Mouse (Mus musculus): ENCODE data around the gene B4galt5. TPM values are rescaled to one million over a fixed set of nuclear protein-coding genes. Genes with fewer than 3 reads are reported as not detected.

The B4galt5 gene
- polyA plus RNA-seq, 1 experiment from 2014 or later, result 9.1 TPM

- WGBS, result 43% methylated on average over 26 of the region's 26 CpGs
- no peaks in the 10 kb centered on the region for H3K9me3 ChIP-seq (replicated peaks)
- no peak overlapping the region for H3K4me3 ChIP-seq
- ATAC-seq, result peak; percentile 86
- no peaks in the 10 kb centered on the region for H3K4me1 ChIP-seq
- no peaks in the 10 kb centered on the region for H3K36me3 ChIP-seq (ENCODE audit: poor library complexity, severe bottlenecking)
- H3K4me2 ChIP-seq, result no peak overlapping the region
- no peaks in the 10 kb centered on the region; the same call in 1 of the 2 replicates for H3K27me3 ChIP-seq
- no peak overlapping the region for H3K9ac ChIP-seq
- H3K27ac ChIP-seq, result no peak overlapping the region
These were observed 68.6 kb downstream of the B4galt5 start for GRCm38 (mm10) chr2:167280090-167280985.

GRCm38 (mm10) chr2:167278751-167279526 is 70.0 kb downstream of the B4galt5 start:
- H3K9ac ChIP-seq, result no peak overlapping the region
- H3K27me3 ChIP-seq, result no peaks in the 10 kb centered on the region; the same call in 1 of the 2 replicates
- no peak overlapping the region for H3K4me3 ChIP-seq
- 63% methylated on average over 17 of the region's 17 CpGs for WGBS
- H3K27ac ChIP-seq, result no peak overlapping the region
- no peaks in the 10 kb centered on the region for H3K9me3 ChIP-seq (replicated peaks)
- ATAC-seq, result peak; percentile 45; the same call in 1 of the 2 replicates
- H3K36me3 ChIP-seq (ENCODE audit: poor library complexity, severe bottlenecking), result no peaks in the 10 kb centered on the region
- H3K4me1 ChIP-seq, result no peaks in the 10 kb centered on the region
- no peak overlapping the region for H3K4me2 ChIP-seq

GRCm38 (mm10) chr2:167278011-167278410 is 71.0 kb downstream of the B4galt5 start:
- no peak for ATAC-seq

GRCm38 (mm10) chr2:167277026-167277425 is 72.0 kb downstream of the B4galt5 start:
- H3K36me3 ChIP-seq (ENCODE audit: poor library complexity, severe bottlenecking), result no peaks in the 10 kb centered on the region
- H3K4me2 ChIP-seq, result no peak overlapping the region
- no peaks in the 10 kb centered on the region; the same call in 1 of the 2 replicates for H3K27me3 ChIP-seq
- no peak overlapping the region for H3K27ac ChIP-seq
- no peak for ATAC-seq
- no peak overlapping the region for H3K4me3 ChIP-seq
- H3K4me1 ChIP-seq, result no peaks in the 10 kb centered on the region
- H3K9ac ChIP-seq, result no peak overlapping the region
- H3K9me3 ChIP-seq (replicated peaks), result no peaks in the 10 kb centered on the region
- WGBS, result 75% methylated on average over 13 of the region's 13 CpGs

More at GRCm38 (mm10) chr2:167278011-167278410, 71.0 kb downstream of the B4galt5 start:
- no peak overlapping the region for H3K9ac ChIP-seq
- no peaks in the 10 kb centered on the region; the same call in 1 of the 2 replicates for H3K27me3 ChIP-seq
- no peak overlapping the region for H3K4me3 ChIP-seq
- 93% methylated on average over 7 of the region's 7 CpGs for WGBS
- no peaks in the 10 kb centered on the region for H3K36me3 ChIP-seq (ENCODE audit: poor library complexity, severe bottlenecking)
- H3K9me3 ChIP-seq (replicated peaks), result no peaks in the 10 kb centered on the region
- no peak overlapping the region for H3K4me2 ChIP-seq
- no peaks in the 10 kb centered on the region for H3K4me1 ChIP-seq
- H3K27ac ChIP-seq, result no peak overlapping the region

GRCm38 (mm10) chr2:167275856-167276255 is 73.1 kb downstream of the B4galt5 start:
- no peak overlapping the region for H3K27ac ChIP-seq
- H3K36me3 ChIP-seq (ENCODE audit: poor library complexity, severe bottlenecking), result no peaks in the 10 kb centered on the region
- no peak overlapping the region for H3K4me3 ChIP-seq
- H3K9ac ChIP-seq, result no peak overlapping the region
- H3K9me3 ChIP-seq (replicated peaks), result no peaks in the 10 kb centered on the region
- no peak for ATAC-seq
- 85% methylated on average over 10 of the region's 10 CpGs for WGBS
- no peaks in the 10 kb centered on the region; the same call in 1 of the 2 replicates for H3K27me3 ChIP-seq
- no peak overlapping the region for H3K4me2 ChIP-seq
- H3K4me1 ChIP-seq, result no peaks in the 10 kb centered on the region

GRCm38 (mm10) chr2:167274713-167275465 is 74.1 kb downstream of the B4galt5 start:
- no peak overlapping the region for H3K4me3 ChIP-seq

GRCm38 (mm10) chr2:167273206-167273740 is 75.7 kb downstream of the B4galt5 start:
- H3K36me3 ChIP-seq (ENCODE audit: poor library complexity, severe bottlenecking), result no peaks in the 10 kb centered on the region
- no peaks in the 10 kb centered on the region for H3K9me3 ChIP-seq (replicated peaks)
- 84% methylated on average over 13 of the region's 13 CpGs for WGBS
- no peaks in the 10 kb centered on the region for H3K27me3 ChIP-seq
- ATAC-seq, result no peak
- H3K4me3 ChIP-seq, result no peak overlapping the region
- no peak overlapping the region for H3K4me2 ChIP-seq
- H3K9ac ChIP-seq, result no peak overlapping the region
- no peak overlapping the region for H3K27ac ChIP-seq
- no peaks in the 10 kb centered on the region for H3K4me1 ChIP-seq

More at GRCm38 (mm10) chr2:167274713-167275465, 74.1 kb downstream of the B4galt5 start:
- WGBS, result 58% methylated on average over 10 of the region's 10 CpGs
- ATAC-seq, result no peak
- Histone ChIP-seq H3K27me3 (no peaks in the 10 kb centered on the region; the same call in 1 of the 2 replicates), H3K9me3 (replicated peaks) (no peaks in the 10 kb centered on the region), H3K9ac (no peak overlapping the region), H3K27ac (no peak overlapping the region), H3K36me3 (ENCODE audit: poor library complexity, severe bottlenecking) (no peaks in the 10 kb centered on the region), H3K4me1 (no peaks in the 10 kb centered on the region), H3K4me2 (no peak overlapping the region)

- 88% methylated on average over 3 of the region's 3 CpGs for WGBS
- H3K27me3 ChIP-seq, result no peaks in the 10 kb centered on the region
- H3K4me2 ChIP-seq, result no peak overlapping the region
- no peaks in the 10 kb centered on the region for H3K9me3 ChIP-seq (replicated peaks)
- H3K36me3 ChIP-seq (ENCODE audit: poor library complexity, severe bottlenecking), result no peaks in the 10 kb centered on the region
- no peak overlapping the region for H3K27ac ChIP-seq
- no peak for ATAC-seq
- no peak overlapping the region for H3K4me3 ChIP-seq
- no peak overlapping the region for H3K9ac ChIP-seq
- no peaks in the 10 kb centered on the region for H3K4me1 ChIP-seq
These were observed 76.3 kb downstream of the B4galt5 start for GRCm38 (mm10) chr2:167272706-167273105.

- Histone ChIP-seq H3K9ac (no peak overlapping the region), H3K9me3 (replicated peaks) (no peaks in the 10 kb centered on the region), H3K4me3 (no peak overlapping the region), H3K4me2 (no peak overlapping the region), H3K36me3 (ENCODE audit: poor library complexity, severe bottlenecking) (no peaks in the 10 kb centered on the region), H3K27me3 (no peaks in the 10 kb centered on the region), H3K4me1 (no peaks in the 10 kb centered on the region), H3K27ac (no peak overlapping the region)
- ATAC-seq, result no peak
- WGBS, result 88% methylated on average over 9 of the region's 9 CpGs
These were observed 77.9 kb downstream of the B4galt5 start for GRCm38 (mm10) chr2:167271121-167271521.

GRCm38 (mm10) chr2:167270496-167270895 is 78.5 kb downstream of the B4galt5 start:
- Histone ChIP-seq H3K27ac (no peak overlapping the region), H3K4me2 (no peak overlapping the region), H3K27me3 (no peaks in the 10 kb centered on the region), H3K4me1 (no peaks in the 10 kb centered on the region), H3K4me3 (no peak overlapping the region), H3K9ac (no peak overlapping the region), H3K9me3 (replicated peaks) (no peaks in the 10 kb centered on the region), H3K36me3 (ENCODE audit: poor library complexity, severe bottlenecking) (no peaks in the 10 kb centered on the region)
- ATAC-seq, result no peak
- WGBS, result 82% methylated on average over 3 of the region's 3 CpGs

GRCm38 (mm10) chr2:167268721-167269120 is 80.3 kb downstream of the B4galt5 start:
- Histone ChIP-seq H3K27ac (no peak overlapping the region), H3K4me3 (no peak overlapping the region), H3K27me3 (no peaks in the 10 kb centered on the region), H3K4me1 (no peaks in the 10 kb centered on the region), H3K9me3 (replicated peaks) (no peaks in the 10 kb centered on the region), H3K36me3 (ENCODE audit: poor library complexity, severe bottlenecking) (no peaks in the 10 kb centered on the region), H3K4me2 (no peak overlapping the region), H3K9ac (no peak overlapping the region)
- no peak for ATAC-seq
- WGBS, result 100% methylated on average over 1 of the region's 1 CpGs

Measured in forebrain, embryonic 13.5 days (tissue).